Mouse (Mus musculus) liver, embryonic 14.5 days (tissue): ENCODE data around the gene Klhdc2.

Source experiments
- CTCF ChIP-seq: IDR thresholded peaks from 2 replicates; pipeline ENCODE4 v1.5.1; 2016; ENCODE audit warnings: antibody characterized with exemption, low read depth, control low read depth
- EP300 ChIP-seq: IDR thresholded peaks from 2 replicates; pipeline ENCODE4 v1.6.1; 2016; ENCODE audit warnings: antibody characterized with exemption, low read depth

DNA sequence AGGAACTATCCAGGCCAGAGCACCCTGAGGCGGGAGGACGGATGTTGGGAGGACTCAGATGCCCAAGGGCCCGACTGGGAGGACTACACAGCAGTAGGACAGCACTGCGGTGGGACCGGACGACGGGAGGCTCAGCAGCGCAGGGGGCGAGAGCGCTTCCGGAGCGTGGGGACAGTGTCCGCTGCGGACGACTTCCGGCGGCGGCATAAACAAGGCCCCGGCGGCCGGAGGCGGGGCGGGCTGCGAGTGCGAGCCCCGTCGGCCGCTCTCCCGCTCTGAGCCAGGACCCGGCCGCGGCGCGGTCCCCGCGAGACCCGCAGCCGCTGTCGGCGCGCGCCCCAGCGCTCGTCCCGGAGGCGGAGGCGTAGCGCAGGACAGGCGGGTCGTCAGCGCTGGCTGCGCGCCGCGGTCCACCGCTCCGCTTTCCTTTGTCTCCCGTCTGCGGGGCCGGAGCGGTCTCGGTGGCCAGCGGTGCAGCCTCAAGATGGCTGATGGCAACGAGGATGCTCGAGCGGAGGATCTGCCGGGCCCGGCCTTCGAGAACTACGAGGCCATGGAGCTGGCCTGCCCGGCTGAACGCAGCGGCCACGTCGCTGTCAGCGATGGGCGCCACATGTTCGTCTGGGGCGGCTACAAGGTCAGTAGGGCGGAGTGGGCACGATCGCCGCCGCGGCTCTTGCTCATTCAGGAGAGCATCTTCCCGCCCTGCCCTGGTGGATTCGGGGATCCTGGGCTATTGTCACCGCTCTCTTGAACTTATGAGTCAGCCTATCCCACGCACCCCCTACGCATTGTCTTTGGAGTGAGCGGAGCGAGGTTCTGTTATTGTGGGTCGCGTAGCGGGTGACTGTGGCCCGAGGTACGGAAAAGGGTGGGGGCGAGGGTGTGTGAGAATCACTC is at the start of gene Klhdc2:
- no peak for TF ChIP-seq CTCF
- no peak for TF ChIP-seq EP300
